Mouse (Mus musculus): ENCODE data around the gene Jakmip3. TPM values are rescaled to one million over a fixed set of nuclear protein-coding genes. Genes with fewer than 3 reads are reported as not detected.

Jakmip3 gene
- total RNA-seq, 1 experiment: 0.09 TPM

DNA sequence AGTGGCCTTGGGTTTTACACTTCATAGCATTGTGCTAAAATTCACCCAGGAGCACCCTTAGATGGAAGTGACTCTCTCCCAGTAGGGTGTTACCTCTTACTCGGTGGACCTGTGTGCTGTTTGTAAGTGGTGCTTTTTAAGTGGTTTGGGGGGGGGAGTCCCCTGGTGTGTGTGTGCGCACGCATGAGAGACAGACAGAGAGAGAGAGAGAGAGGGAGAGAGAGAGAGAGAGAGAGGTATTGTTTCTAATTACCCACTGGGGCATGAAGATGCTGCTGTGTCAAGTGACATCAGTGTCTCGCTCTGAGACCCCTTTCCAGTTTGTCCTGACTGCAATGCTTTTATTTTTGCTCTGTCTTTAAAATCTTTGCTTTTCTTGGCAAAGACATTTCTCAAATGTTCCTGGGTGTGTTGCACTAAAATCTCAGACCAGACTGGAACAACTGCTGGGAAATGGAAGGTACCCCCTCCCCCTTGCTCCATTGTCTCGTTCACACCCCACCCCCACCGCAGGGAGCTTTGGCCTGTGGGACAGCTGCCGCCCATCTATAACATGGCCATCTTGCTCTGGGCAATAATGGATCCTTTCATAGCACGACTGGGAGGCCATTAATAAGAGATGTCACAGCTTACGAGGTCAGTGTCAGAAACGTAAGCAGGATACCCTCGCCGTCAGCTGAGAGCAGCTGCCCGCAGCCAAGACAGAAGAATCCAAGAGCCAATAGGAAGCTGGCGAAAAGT, 134.7 kb downstream of the Jakmip3 start:
- Histone ChIP-seq H3K27ac (ENCODE audit: insufficient read depth, low read depth, low read length, poor library complexity, severe bottlenecking) (no peak overlapping the region), H3K36me3 (ENCODE audit: control insufficient read depth, insufficient read depth, low read length, poor library complexity, severe bottlenecking) (no peaks in the 10 kb centered on the region), H3K9ac (ENCODE audit: insufficient read depth, low read depth, low read length, poor library complexity, severe bottlenecking) (no peak overlapping the region), H3K4me1 (ENCODE audit: control insufficient read depth in 2 of 2, insufficient read depth in 2 of 2, low read length in 2 of 2, poor library complexity in 1 of 2) (peaks cover 4 to 13% of the 10 kb centered on the region in 2 experiments; a peak in 2 of 4 replicates), H3K4me3 (ENCODE audit: insufficient read depth in 1 of 2, low read depth in 1 of 2, low read length in 2 of 2, poor library complexity in 1 of 2, severe bottlenecking in 1 of 2) (no peak overlapping the region), H3K9me3 (ENCODE audit: control insufficient read depth, insufficient read depth, low read depth, low read length) (no peaks in the 10 kb centered on the region)
- in situ Hi-C loops (cut with MboI; ENCODE audit: low sequenced_read_pairs in 2 of 2, unreplicated experiment in 2 of 2): loop anchor here in 1 of 2 experiments (25.0 kb wide), 1 partner anchor 387 kb away; no protein-coding TSS in a partner anchor
- no peak for DNase-seq (ENCODE audit: low read depth, low spot score)
- no peak for TF ChIP-seq HCFC1 (IDR thresholded peaks at IDR 0.05; ENCODE audit: borderline replicate concordance, insufficient read depth, low read length)
- no peak for TF ChIP-seq CHD2 (IDR thresholded peaks at IDR 0.05; ENCODE audit: low read depth, low read length)
- TF ChIP-seq ZNF384 (IDR thresholded peaks at IDR 0.05; ENCODE audit: low read depth, low read length): no peak
- TF ChIP-seq ZC3H11A (IDR thresholded peaks at IDR 0.05; ENCODE audit: borderline replicate concordance, low read depth, low read length): no peak
- TF ChIP-seq MAFK (IDR thresholded peaks at IDR 0.05; ENCODE audit: insufficient read depth, low read depth, low read length): no peak

DNA sequence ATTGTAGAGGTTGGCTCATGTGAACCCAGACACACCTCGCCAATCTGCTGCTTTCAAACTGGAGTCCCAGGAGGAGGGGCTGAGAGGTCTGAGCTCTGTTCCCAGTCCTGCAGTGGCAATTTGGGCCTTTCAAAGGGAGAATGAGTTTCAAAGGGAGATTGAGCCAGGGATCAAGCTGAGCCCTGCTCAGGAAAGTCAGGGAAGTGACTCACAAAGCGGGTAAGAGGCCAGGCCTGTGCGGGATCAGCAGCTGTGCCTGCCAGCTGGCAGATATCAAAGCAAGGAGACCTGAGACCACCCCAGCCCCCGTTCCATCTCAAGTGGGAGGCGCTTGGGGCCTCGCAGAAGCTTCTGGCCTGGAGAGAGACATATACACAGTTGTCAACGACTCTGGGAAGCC, 136.8 kb downstream of the Jakmip3 start:
- no peak for DNase-seq (ENCODE audit: low read depth, low spot score)
- Histone ChIP-seq H3K27ac (ENCODE audit: insufficient read depth, low read depth, low read length, poor library complexity, severe bottlenecking) (no peak overlapping the region), H3K4me3 (ENCODE audit: insufficient read depth in 1 of 2, low read depth in 1 of 2, low read length in 2 of 2, poor library complexity in 1 of 2, severe bottlenecking in 1 of 2) (no peak overlapping the region), H3K4me1 (ENCODE audit: control insufficient read depth in 2 of 2, insufficient read depth in 2 of 2, low read length in 2 of 2, poor library complexity in 1 of 2) (peaks cover 4 to 13% of the 10 kb centered on the region in 2 experiments; a peak in 2 of 4 replicates), H3K9ac (ENCODE audit: insufficient read depth, low read depth, low read length, poor library complexity, severe bottlenecking) (no peak overlapping the region), H3K9me3 (ENCODE audit: control insufficient read depth, insufficient read depth, low read depth, low read length) (no peaks in the 10 kb centered on the region), H3K36me3 (ENCODE audit: control insufficient read depth, insufficient read depth, low read length, poor library complexity, severe bottlenecking) (no peaks in the 10 kb centered on the region)
- no peak for TF ChIP-seq HCFC1 (IDR thresholded peaks at IDR 0.05; ENCODE audit: borderline replicate concordance, insufficient read depth, low read length)
- TF ChIP-seq MAFK (IDR thresholded peaks at IDR 0.05; ENCODE audit: insufficient read depth, low read depth, low read length): no peak
- no peak for TF ChIP-seq ZC3H11A (IDR thresholded peaks at IDR 0.05; ENCODE audit: borderline replicate concordance, low read depth, low read length)
- TF ChIP-seq ZNF384 (IDR thresholded peaks at IDR 0.05; ENCODE audit: low read depth, low read length): no peak
- TF ChIP-seq CHD2 (IDR thresholded peaks at IDR 0.05; ENCODE audit: low read depth, low read length): no peak
- in situ Hi-C loops (cut with MboI; ENCODE audit: low sequenced_read_pairs in 2 of 2, unreplicated experiment in 2 of 2): loop anchor here in 1 of 2 experiments (25.0 kb wide), 1 partner anchor 385 kb away; no protein-coding TSS in a partner anchor

DNA sequence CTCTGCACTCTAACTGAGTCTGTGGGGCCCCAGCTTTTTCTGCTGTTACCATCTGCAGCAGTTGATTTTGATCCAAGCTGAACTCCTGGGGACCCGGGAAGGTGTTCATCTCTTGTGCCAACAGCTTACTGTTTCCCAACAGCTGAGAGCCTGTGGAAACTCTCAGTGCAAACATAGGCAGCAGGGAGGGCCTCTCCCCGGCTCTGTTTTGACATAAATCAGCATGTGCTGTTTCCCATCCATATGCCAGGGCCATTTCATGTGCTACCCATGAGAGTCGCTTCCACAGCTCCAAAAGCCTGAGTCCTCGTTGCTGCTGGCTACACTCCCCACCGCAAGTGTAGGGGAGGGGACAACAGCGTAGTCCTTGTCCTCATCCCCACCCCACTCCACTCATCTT, 137.7 kb downstream of the Jakmip3 start:
- TF ChIP-seq CHD2 (IDR thresholded peaks at IDR 0.05; ENCODE audit: low read depth, low read length): no peak
- TF ChIP-seq ZNF384 (IDR thresholded peaks at IDR 0.05; ENCODE audit: low read depth, low read length): no peak
- no peak for TF ChIP-seq HCFC1 (IDR thresholded peaks at IDR 0.05; ENCODE audit: borderline replicate concordance, insufficient read depth, low read length)
- no peak for TF ChIP-seq ZC3H11A (IDR thresholded peaks at IDR 0.05; ENCODE audit: borderline replicate concordance, low read depth, low read length)
- no peak for TF ChIP-seq MAFK (IDR thresholded peaks at IDR 0.05; ENCODE audit: insufficient read depth, low read depth, low read length)
- H3K4me1 ChIP-seq (ENCODE audit: control insufficient read depth in 2 of 2, insufficient read depth in 2 of 2, low read length in 2 of 2, poor library complexity in 1 of 2): peaks cover 4 to 15% of the 10 kb centered on the region in 2 experiments; a peak in 2 of 4 replicates

DNA sequence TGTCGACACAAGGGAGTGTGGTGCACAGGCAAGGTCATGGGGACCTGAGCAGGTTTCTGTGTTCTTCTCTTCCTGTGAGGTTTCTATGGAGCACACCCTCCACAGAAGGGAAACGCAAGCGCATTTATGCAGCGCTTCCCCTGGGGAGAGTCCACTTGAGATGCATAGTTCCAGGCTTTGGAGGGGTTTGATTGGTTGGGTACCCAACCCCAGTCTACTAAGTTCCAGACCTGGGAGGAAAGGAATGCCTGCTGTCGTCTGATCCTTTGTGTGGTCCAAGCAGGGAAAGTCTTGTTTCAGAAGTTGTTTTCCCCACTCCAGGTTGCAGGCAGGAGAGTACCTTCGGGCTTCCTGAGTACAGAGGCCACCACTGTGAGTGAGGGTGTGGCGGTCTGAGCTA, 138.6 kb downstream of the Jakmip3 start:
- TF ChIP-seq HCFC1 (IDR thresholded peaks at IDR 0.05; ENCODE audit: borderline replicate concordance, insufficient read depth, low read length): no peak
- Histone ChIP-seq H3K9me3 (ENCODE audit: control insufficient read depth, insufficient read depth, low read depth, low read length) (no peaks in the 10 kb centered on the region), H3K4me3 (ENCODE audit: insufficient read depth in 1 of 2, low read depth in 1 of 2, low read length in 2 of 2, poor library complexity in 1 of 2, severe bottlenecking in 1 of 2) (no peak overlapping the region), H3K27ac (ENCODE audit: insufficient read depth, low read depth, low read length, poor library complexity, severe bottlenecking) (no peak overlapping the region), H3K36me3 (ENCODE audit: control insufficient read depth, insufficient read depth, low read length, poor library complexity, severe bottlenecking) (no peaks in the 10 kb centered on the region), H3K4me1 (ENCODE audit: control insufficient read depth in 2 of 2, insufficient read depth in 2 of 2, low read length in 2 of 2, poor library complexity in 1 of 2) (peaks cover 4 to 15% of the 10 kb centered on the region in 2 experiments; a peak in 2 of 4 replicates), H3K9ac (ENCODE audit: insufficient read depth, low read depth, low read length, poor library complexity, severe bottlenecking) (no peak overlapping the region)
- DNase-seq (ENCODE audit: low read depth, low spot score): no peak
- in situ Hi-C loops (cut with MboI; ENCODE audit: low sequenced_read_pairs in 2 of 2, unreplicated experiment in 2 of 2): loop anchor here in 1 of 2 experiments (25.0 kb wide), 1 partner anchor 383 kb away; no protein-coding TSS in a partner anchor

More for the DNA sequence above, 137.7 kb downstream of the Jakmip3 start:
- Histone ChIP-seq H3K9ac (ENCODE audit: insufficient read depth, low read depth, low read length, poor library complexity, severe bottlenecking) (no peak overlapping the region), H3K27ac (ENCODE audit: insufficient read depth, low read depth, low read length, poor library complexity, severe bottlenecking) (no peak overlapping the region), H3K4me3 (ENCODE audit: insufficient read depth in 1 of 2, low read depth in 1 of 2, low read length in 2 of 2, poor library complexity in 1 of 2, severe bottlenecking in 1 of 2) (no peak overlapping the region), H3K36me3 (ENCODE audit: control insufficient read depth, insufficient read depth, low read length, poor library complexity, severe bottlenecking) (no peaks in the 10 kb centered on the region), H3K9me3 (ENCODE audit: control insufficient read depth, insufficient read depth, low read depth, low read length) (no peaks in the 10 kb centered on the region)
- in situ Hi-C loops (cut with MboI; ENCODE audit: low sequenced_read_pairs in 2 of 2, unreplicated experiment in 2 of 2): loop anchor here in 1 of 2 experiments (25.0 kb wide), 1 partner anchor 384 kb away; no protein-coding TSS in a partner anchor
- no peak for DNase-seq (ENCODE audit: low read depth, low spot score)
